Mouse (Mus musculus) frontal cortex, postnatal 25 days (tissue): ENCODE results near the gene Trim72.

Experiments
- DNase-seq, 2 experiments: peaks; one replicate each; pipeline ENCODE4 v3.0.0; 2022; ENCODE audit warnings: low spot score in 2 of 2

The Trim72 gene

DNA sequence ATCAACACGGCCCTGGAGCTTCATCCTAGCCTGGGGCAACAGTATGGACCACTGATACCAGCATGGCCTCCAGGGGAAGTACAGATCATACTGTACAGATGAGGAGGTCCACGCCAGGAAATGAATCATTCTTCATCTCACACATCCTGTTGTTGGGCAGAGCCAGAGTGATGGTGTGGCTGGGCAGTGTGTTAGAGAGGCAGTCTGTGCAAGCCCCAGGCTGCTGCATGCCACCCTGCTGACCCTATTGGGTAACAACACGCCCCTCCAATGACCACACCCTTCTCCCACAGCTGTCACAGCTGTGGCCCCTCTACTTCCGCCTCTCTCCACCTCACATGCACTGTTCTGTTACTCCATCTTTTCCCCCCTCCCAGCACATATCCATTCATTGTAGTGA is 47.0 kb downstream of the Trim72 start:
- DNase-seq: no peak

DNA sequence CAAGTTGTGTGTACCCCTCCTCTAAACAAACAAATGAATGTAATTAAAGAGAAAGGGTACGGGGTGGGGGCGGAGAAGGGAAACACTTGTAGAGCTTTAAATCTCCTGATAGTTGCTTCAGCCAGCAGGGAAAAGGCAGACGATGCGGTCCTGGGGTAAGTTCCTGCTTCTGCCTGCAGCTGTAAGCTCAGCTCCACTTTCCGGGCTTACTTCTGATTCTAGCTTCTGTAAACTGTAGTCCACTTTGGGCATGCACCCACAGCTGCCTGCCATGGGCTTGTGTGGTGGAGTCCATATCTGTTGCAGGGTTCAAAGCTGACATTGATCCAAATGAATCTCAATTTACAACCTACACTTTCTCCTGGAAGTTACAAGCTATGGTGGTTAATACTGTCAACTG is 49.3 kb downstream of the Trim72 start:
- DNase-seq: no peak

DNA sequence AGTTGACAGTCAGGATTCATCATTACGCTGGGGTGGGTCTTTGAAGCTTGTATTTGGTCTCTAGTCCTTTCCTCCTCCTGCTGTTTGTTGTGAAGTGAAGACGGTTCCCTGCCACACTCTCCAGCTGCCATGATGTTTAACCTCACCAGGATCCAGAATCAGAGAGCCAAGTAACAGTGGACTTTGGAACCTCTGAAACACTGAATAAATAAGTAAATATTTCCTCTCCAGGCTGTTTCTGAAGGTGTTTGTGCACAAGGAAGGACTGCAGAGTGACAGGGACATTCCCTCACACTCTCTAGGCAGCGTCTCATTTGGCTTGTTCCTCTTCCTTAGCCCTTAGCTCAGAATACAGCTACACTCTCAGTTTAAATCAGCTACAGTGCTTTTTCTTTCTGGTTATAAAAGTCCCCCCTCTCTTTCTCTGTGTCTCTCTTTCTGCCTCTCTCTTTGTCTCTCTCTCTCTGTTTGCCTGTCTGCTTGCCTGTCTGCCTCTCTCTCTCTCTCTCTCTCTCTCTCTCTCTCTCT is 53.2 kb downstream of the Trim72 start:
- DNase-seq: no peak

DNA sequence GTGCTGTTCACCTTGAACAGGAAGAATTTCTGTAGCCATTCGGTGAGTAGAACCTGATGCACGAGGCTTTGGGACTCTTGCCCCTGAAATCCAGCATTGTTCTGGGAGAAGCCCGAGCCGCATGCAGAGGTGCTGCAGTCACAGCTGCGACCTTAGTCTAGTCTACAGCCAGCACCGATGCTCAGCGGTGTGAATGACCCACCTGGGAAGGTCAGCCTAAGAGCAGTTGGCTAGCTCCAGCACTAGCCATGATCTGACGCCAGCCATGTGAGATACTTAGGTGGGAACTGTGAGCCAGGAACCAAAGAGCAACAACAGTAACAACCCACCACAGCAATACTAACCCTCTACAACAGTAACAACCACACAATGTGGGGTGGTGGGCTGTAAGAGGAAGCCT is 54.1 kb downstream of the Trim72 start:
- no peak for DNase-seq

DNA sequence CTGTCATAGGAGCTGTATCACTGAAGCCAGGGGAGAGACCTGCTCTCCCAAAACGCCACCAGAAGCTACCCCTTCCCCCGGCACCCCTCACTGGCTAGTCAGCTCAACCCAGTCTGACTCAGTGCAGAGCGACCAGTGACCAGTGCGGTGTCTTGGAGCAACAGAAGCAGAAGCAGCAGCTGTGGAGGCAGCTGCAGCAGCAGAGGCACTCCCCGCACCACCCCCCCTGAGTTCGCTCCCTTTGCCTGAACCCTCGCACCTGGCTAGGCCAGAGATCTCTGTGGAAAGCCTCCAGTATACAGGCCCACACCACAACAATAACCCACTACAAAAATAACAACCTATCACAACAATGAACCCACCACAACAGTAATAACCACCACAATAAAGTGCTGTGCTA is 54.8 kb downstream of the Trim72 start:
- DNase-seq: no peak

DNA sequence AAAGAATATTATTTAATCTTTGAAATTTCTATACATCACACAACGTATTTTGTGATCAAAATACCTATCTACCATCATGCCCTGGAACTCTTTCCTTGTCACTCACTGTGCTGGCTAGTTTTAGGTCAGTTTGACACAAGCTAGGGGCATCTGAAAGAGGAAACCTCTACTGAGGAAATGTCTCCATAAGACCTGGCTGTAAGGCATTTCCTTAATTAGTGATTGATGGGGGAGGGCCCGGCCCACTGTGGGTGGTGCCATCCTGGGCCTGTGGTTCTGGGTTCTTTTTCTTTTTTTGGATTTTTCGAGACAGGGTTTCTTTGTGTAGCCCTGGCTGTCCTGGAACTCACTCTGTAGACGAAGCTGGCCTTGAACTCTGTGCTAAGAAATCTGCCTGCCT is 55.3 kb downstream of the Trim72 start:
- DNase-seq: no peak
